Mouse (Mus musculus) myocyte (in vitro differentiated cells): Measurements from ENCODE around the gene Aco2. TPM values are rescaled to one million over a fixed set of nuclear protein-coding genes. Genes with fewer than 3 reads are reported as not detected.

ENCODE experiments used
- H3K27me3 ChIP-seq: one replicate; pipeline ENCODE4 v1.6.1; 2011; ENCODE audit not compliant: control insufficient read depth, insufficient read depth, insufficient read length
- H3K36me3 ChIP-seq: one replicate; pipeline ENCODE4 v1.6.1; 2011; ENCODE audit not compliant: control insufficient read depth, insufficient read depth
- H3K4me2 ChIP-seq: one replicate; pipeline ENCODE4 v1.6.1; 2011; ENCODE audit warnings: low read depth, control low read depth
- H3K4me3 ChIP-seq: one replicate; pipeline ENCODE4 v1.5.1; 2011; ENCODE audit warnings: mild to moderate bottlenecking, control low read depth, moderate library complexity
- H3K79me2 ChIP-seq: one replicate; pipeline ENCODE4 v1.6.1; 2011; ENCODE audit not compliant: control insufficient read depth, insufficient read depth
- H3ac ChIP-seq: one replicate; pipeline ENCODE4 v1.6.1; 2011; ENCODE audit not compliant: control insufficient read depth, insufficient read length
- CEBPB ChIP-seq: IDR thresholded peaks from 2 replicates; pipeline ENCODE4 v1.6.1; 2011; ENCODE audit warnings: mild to moderate bottlenecking, moderate library complexity; ENCODE audit not compliant: poor library complexity, insufficient read depth, severe bottlenecking
- E2F4 ChIP-seq: IDR thresholded peaks from one replicate; pipeline ENCODE4 v1.6.1; 2011; ENCODE audit warnings: mild to moderate bottlenecking, control low read depth, moderate library complexity; ENCODE audit not compliant: insufficient read depth
- MAX ChIP-seq: IDR thresholded peaks from one replicate; pipeline ENCODE4 v1.6.1; 2011; ENCODE audit warnings: low read depth, mild to moderate bottlenecking, control low read depth
- MYOD1 ChIP-seq, 3 experiments: IDR thresholded peaks; one replicate each; pipeline ENCODE4 v1.6.1; 2011; ENCODE audit warnings: control low read depth in 2 of 3, low read depth in 2 of 3, mild to moderate bottlenecking in 2 of 3, moderate library complexity in 1 of 3; ENCODE audit not compliant: insufficient read length in 2 of 3, control insufficient read depth in 1 of 3
- MYOG ChIP-seq, 3 experiments: IDR thresholded peaks; one replicate each; pipeline ENCODE4 v1.6.1; 2011; ENCODE audit warnings: control low read depth in 2 of 3, low read depth in 2 of 3, mild to moderate bottlenecking in 2 of 3; ENCODE audit not compliant: insufficient read length in 2 of 3, control insufficient read depth in 1 of 3, insufficient read depth in 1 of 3
- POLR2A ChIP-seq: IDR thresholded peaks from one replicate; pipeline ENCODE4 v1.6.1; 2011; ENCODE audit warnings: low read depth, mild to moderate bottlenecking, control low read depth, moderate library complexity; ENCODE audit not compliant: insufficient read length
- POLR2AphosphoS2 ChIP-seq: IDR thresholded peaks from one replicate; pipeline ENCODE4 v1.6.1; 2011; ENCODE audit warnings: low read depth, control low read depth; ENCODE audit not compliant: insufficient read length
- REST ChIP-seq: IDR thresholded peaks from one replicate; pipeline ENCODE4 v1.6.1; 2011; ENCODE audit warnings: mild to moderate bottlenecking, control low read depth, moderate library complexity; ENCODE audit not compliant: insufficient read depth, insufficient read length
- SRF ChIP-seq: IDR thresholded peaks from one replicate; pipeline ENCODE4 v1.6.1; 2011; ENCODE audit warnings: low read depth; ENCODE audit not compliant: control insufficient read depth, insufficient read length
- TCF12 ChIP-seq: IDR thresholded peaks from one replicate; pipeline ENCODE4 v1.6.1; 2011; ENCODE audit warnings: mild to moderate bottlenecking, control low read depth; ENCODE audit not compliant: poor library complexity, insufficient read depth, severe bottlenecking
- TCF3 ChIP-seq: IDR thresholded peaks from one replicate; pipeline ENCODE4 v1.6.1; 2011; ENCODE audit warnings: low read depth, control low read depth; ENCODE audit not compliant: insufficient read length
- USF1 ChIP-seq: IDR thresholded peaks from one replicate; pipeline ENCODE4 v1.6.1; 2011; ENCODE audit warnings: low read depth, mild to moderate bottlenecking, control low read depth, moderate library complexity
- polyA plus RNA-seq: library from polyadenylated mRNA; unstranded; fragments of >200 nt; fragmentation: generic; extraction: Trizol; gene quantifications from one replicate; pipeline ENCODE4 v1.2.1, GENCODE M21; 2012; ENCODE audit warnings: missing spikeins

The Aco2 gene
- polyA plus RNA-seq, 1 experiment = 666 TPM

GRCm38 (mm10) chr15:81834171-81834841 is 37.8 kb upstream of the Aco2 start:
- no peaks in the 10 kb centered on the region for H3K27me3 ChIP-seq
- TF ChIP-seq E2F4 = no peak
- no peak overlapping the region for H3ac ChIP-seq
- H3K4me3 ChIP-seq = no peak overlapping the region
- no peaks in the 10 kb centered on the region for H3K36me3 ChIP-seq
- H3K79me2 ChIP-seq = no peaks in the 10 kb centered on the region
- no peak overlapping the region for H3K4me2 ChIP-seq

GRCm38 (mm10) chr15:81835007-81835880 is 36.9 kb upstream of the Aco2 start:
- Histone ChIP-seq H3K4me3 (no peak overlapping the region), H3K4me2 (no peak overlapping the region), H3K79me2 (no peaks in the 10 kb centered on the region), H3K36me3 (no peaks in the 10 kb centered on the region), H3ac (no peak overlapping the region), H3K27me3 (no peaks in the 10 kb centered on the region)
- no peak for TF ChIP-seq MYOD1 (IDR thresholded peaks at IDR 0.05; ENCODE audit: control insufficient read depth in 1 of 3, insufficient read length in 2 of 3, low read depth in 2 of 3)

- no peak overlapping the region for H3ac ChIP-seq
- H3K4me2 ChIP-seq = no peak overlapping the region
- H3K79me2 ChIP-seq = no peaks in the 10 kb centered on the region
- TF ChIP-seq MYOG (IDR thresholded peaks at IDR 0.05; ENCODE audit: control insufficient read depth in 1 of 3, insufficient read depth in 1 of 3, insufficient read length in 2 of 3, low read depth in 2 of 3) (no peak), MYOD1 (IDR thresholded peaks at IDR 0.05; ENCODE audit: control insufficient read depth in 1 of 3, insufficient read length in 2 of 3, low read depth in 2 of 3) (no peak), POLR2AphosphoS2 (no peak), REST (no peak), E2F4 (no peak), CEBPB (no peak), POLR2A (no peak), USF1 (no peak), TCF3 (no peak), TCF12 (no peak), MAX (no peak), SRF (no peak)
- no peaks in the 10 kb centered on the region for H3K36me3 ChIP-seq
- H3K4me3 ChIP-seq = no peak overlapping the region
- no peaks in the 10 kb centered on the region for H3K27me3 ChIP-seq
These were observed 35.8 kb upstream of the Aco2 start for GRCm38 (mm10) chr15:81836124-81836821.

GRCm38 (mm10) chr15:81836966-81837920 is 34.9 kb upstream of the Aco2 start:
- Histone ChIP-seq H3K4me2 (no peak overlapping the region), H3ac (no peak overlapping the region), H3K27me3 (no peaks in the 10 kb centered on the region), H3K4me3 (no peak overlapping the region), H3K36me3 (no peaks in the 10 kb centered on the region), H3K79me2 (no peaks in the 10 kb centered on the region)
- TF ChIP-seq CEBPB (no peak), REST (no peak), E2F4 (no peak), MAX (no peak), MYOD1 (IDR thresholded peaks at IDR 0.05; ENCODE audit: control insufficient read depth in 1 of 3, insufficient read length in 2 of 3, low read depth in 2 of 3) (no peak), POLR2A (no peak), TCF3 (no peak), POLR2AphosphoS2 (no peak), USF1 (no peak), SRF (no peak), TCF12 (no peak), MYOG (IDR thresholded peaks at IDR 0.05; ENCODE audit: control insufficient read depth in 1 of 3, insufficient read depth in 1 of 3, insufficient read length in 2 of 3, low read depth in 2 of 3) (no peak)
